Mouse (Mus musculus): ENCODE data around the gene Hat1.

Gene Hat1

DNA sequence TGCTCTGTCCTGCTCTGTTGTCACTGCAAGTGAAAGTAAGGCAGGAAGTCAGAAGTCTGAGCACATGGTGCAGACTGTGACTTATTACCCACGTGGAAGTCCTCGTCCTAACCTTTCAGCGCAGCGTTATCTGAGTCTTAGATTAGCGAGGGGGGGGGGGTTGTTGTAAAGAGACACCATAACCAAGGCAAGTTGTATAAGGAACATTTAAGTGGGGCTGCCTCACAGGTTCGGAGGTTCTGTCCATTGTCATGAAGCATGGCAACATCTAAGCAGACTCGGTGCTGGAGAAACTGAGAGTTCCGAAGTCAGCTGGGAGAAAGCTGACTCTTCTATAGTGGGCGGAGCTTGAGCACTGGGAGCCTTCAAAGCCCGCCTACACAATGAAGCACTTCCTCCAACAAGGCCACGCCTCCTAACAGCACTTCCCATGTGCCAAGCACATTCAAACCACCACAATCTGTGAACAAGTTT is 12.3 kb upstream of the Hat1 start:
- no peak for DNase-seq (ENCODE audit: low read depth in 1 of 2, low spot score in 2 of 2)

DNA sequence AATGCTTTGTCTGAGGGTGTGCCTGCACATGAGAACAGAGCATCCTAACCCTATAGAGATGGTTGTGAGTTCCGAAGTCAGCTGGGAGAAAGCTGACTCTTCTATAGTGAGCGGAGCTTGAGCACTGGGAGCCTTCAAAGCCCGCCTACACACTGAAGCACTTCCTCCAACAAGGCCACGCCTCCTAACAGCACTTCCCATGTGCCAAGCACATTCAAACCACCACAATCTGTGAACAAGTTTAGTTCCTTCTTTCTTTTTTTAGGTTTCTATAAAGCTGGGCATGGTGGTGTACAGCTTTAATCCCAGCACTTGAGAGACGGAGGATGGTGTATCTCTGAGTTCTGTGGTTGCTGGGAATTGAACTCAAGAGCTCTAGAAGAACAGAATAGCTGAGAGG is 11.3 kb upstream of the Hat1 start:
- DNase-seq (ENCODE audit: low read depth in 1 of 2, low spot score in 2 of 2): no peak

DNA sequence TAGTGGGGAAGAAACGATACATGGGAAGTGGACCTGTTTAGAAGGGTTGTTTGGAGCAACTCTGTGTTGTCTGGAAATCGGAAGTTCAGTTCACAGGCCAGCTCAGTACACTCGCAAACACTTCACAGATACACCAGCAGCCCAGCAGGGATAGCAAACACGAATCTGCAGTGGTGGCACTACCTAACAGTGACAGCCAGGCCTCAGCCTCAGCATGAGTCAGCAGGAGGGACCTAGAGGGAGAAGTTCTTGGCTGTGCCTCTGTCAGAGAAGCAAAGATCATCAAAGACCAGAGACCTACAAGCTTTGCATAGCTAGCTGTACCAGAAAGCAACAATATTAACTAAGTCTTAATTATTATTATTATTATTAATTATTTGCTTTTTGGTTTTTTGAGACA is 6.8 kb upstream of the Hat1 start:
- no peak for DNase-seq (ENCODE audit: low read depth in 1 of 2, low spot score in 2 of 2)

DNA sequence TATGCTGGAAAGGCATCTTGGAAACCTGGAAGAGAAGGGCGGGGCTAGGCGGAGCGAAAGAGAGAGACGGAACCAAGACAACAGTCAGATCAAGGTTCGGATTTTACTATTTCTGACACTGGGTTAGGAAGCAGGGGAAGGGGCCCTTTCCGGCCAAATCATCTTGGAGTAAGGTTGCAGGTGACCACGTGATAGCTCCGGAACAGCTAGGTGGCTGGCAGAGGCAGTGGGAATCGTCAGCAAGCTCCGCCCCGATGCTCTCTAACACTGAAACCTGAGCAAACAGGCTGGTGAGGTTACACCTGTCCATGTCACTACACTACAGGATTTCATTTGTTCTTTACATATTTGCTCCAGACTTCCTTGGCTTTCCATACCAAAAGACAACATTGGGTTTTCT is 4.9 kb upstream of the Hat1 start:
- DNase-seq (ENCODE audit: low read depth in 1 of 2, low spot score in 2 of 2): no peak

DNA sequence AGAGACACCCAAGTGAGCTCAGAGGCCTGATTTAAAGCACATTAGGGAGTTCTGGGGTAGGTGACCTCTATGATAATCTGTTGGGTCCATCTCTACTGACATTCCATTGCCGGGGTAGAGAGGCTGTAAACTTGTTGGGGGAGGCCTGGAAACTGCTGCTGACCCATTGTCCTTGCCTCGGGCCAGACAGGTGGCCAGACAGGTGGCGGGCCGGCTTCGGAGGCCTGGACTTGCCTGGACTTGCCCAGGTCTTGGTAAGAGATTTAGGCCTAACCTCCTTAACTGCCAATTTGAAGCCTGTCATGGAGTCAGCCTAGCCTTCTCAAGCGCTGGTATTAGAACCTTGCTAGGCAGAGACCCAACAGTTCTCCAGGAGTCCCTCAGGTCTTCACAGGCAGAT is 992 bp upstream of the Hat1 start:
- no peak for DNase-seq (ENCODE audit: low read depth in 1 of 2, low spot score in 2 of 2)

DNA sequence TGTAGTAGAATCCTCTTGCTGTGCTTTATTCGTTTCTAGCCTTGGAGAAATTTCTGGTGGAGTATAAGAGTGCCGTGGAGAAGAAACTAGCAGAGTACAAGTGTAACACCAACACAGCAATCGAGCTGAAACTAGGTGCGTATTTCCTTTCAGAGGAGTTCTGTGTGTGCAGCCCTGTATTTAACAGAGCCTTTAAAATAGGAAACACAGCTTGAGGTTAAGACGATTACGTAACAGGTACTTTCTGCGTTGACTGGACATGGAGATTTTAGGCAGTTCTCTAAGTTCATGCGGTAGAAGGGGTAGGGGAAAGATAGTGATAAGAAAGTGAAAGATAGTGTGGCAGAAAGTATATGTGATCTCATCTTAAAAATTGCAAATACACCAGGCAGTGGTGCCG is 1.1 kb downstream of the Hat1 start:
- DNase-seq (ENCODE audit: low read depth in 1 of 2, low spot score in 2 of 2): peak in 1 of 2 experiments; percentile 12

DNA sequence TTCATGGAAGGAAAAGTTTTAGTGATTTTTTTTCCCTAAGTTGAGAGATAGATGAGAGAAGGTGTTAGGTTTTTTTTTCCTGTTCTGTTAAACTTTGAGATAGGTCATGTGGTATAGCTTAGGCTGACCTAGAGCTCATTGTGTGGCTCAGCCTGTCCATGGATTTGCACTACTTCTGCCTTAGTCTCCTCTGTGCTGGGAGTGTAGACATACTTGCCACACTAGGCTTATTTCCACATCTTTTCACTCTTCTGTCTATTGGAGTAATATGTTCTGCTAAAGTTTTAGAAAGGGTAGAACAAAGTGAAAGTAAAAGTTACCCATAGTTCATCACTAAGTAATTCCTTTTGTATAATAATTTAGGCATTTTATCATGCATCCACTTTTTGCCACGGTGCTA is 16.9 kb downstream of the Hat1 start:
- DNase-seq (ENCODE audit: low read depth in 1 of 2, low spot score in 2 of 2): no peak

DNA sequence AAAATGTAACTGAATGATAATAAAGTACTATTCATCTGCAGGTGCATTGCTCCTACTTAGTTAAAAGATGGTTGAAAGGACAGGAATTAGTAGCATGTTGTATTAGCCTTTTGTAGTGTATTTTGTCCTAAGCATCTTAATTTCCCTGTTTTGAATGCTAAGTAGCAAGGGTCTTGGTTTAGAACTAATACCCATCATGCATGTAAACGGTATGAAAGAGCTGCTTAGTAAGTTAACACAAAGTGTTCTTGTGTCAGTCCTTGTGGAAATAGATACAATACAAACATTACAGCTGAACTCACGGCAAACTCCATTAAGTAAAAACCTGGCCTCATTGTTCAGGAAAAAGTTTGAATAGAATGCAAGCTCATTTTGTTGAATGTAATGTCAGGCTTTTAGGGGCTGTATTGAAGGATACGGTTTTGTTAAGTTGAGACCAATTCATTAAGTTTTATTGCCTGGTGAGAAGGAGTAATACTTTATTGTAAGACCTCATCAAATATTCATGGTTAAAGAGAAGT is 30.1 kb downstream of the Hat1 start:
- DNase-seq (ENCODE audit: low read depth in 1 of 2, low spot score in 2 of 2): no peak

DNA sequence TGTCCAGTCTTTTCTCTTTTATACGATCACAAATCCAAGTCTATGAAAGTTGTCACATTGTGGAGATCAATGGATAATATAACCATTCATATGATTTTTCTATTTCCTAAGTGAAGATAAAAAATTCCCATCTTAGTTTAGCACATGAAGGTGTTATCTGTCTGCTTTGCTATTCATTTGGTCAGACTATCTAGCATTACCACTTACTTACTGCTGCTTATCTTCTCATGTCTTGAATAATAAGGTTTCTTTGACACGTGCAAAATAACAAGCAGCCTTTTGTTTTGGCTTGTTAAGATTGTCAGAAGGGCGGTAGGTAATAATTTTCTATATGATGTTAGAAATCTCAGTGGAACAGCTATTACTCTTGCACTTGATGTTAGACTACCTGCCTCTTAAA is 30.6 kb downstream of the Hat1 start:
- no peak for DNase-seq (ENCODE audit: low read depth in 1 of 2, low spot score in 2 of 2)

DNA sequence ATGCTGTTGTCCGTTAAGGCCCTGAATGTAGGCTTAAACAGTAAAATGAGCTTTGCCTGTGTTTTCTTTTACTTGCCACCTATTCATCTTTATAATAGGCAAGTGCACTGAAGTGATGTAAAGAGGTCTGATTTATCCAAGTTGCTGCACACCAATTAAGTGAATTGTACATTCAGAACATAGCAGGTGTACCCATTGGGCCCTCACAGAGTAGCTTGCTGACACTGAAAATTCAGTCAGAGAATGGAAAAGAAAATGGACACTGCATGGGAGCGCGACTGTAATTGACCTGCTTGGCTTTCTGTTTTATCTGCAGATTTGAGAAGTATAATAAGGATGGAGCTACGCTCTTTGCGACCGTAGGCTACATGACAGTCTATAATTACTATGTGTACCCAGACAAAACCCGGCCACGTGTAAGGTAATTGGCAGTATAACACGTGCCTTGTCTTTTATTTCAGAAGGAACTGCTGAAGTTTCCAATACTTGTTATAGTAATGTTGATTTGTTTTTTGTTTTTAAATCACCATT is 32.2 kb downstream of the Hat1 start:
- no peak for DNase-seq (ENCODE audit: low read depth in 1 of 2, low spot score in 2 of 2)

DNA sequence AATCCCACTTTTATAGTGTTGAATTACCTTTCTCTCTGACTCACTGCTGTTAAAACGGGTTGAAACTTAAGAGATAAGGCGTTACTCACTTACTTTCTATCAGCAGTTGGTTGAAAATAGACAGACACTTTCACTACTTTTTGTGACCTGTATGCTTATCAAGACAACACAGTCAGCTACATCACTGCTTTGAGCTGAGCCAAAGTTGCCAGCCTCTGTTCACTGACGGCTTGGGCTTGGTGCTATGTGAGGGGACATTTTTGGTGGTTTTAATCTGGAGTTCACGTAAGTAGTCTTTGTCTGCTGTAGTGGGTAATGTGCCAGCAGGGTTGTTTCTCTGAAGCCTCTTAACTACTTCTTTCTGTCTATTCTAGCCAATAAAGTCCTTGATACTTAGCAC is 35.8 kb downstream of the Hat1 start:
- DNase-seq (ENCODE audit: low read depth in 1 of 2, low spot score in 2 of 2): no peak

DNA sequence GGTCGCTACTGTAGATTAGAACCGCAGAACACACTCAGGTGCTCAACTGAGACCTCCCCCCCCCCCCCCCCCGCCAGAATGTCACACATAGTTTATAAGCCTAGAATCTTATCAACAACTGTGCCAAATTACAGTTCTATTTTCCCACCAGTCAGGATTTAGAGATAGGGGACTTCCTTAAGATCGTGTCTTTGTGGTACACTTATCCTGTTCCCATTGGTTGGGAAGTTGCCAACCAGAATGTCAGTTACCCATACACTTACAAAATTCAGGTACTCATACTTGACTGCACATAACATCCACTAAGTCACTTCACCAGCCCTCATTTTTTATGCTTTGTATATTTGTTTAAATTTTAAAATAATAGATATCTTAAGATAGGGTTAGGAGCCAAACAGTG is 46.7 kb downstream of the Hat1 start:
- no peak for DNase-seq (ENCODE audit: low read depth in 1 of 2, low spot score in 2 of 2)

DNA sequence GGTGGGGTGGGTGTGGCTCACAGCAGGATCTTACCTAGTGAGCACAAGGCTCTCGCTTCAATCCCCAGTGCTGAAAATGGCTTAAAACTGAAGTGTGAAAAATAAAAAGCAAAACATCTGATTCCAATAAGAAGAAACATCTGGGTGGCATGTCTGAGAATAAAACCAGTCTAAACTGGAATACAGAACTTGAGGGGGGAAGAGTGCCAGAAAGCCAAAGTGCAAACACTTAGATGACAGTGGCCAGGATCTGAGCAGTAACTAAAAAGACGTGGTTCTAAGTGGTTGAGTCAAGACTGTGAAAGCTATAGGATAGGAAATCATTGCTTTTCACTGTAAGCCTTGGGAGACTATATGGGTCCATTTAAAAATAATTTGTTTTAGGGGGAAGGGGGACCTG is 54.6 kb downstream of the Hat1 start:
- DNase-seq (ENCODE audit: low read depth in 1 of 2, low spot score in 2 of 2): no peak

DNA sequence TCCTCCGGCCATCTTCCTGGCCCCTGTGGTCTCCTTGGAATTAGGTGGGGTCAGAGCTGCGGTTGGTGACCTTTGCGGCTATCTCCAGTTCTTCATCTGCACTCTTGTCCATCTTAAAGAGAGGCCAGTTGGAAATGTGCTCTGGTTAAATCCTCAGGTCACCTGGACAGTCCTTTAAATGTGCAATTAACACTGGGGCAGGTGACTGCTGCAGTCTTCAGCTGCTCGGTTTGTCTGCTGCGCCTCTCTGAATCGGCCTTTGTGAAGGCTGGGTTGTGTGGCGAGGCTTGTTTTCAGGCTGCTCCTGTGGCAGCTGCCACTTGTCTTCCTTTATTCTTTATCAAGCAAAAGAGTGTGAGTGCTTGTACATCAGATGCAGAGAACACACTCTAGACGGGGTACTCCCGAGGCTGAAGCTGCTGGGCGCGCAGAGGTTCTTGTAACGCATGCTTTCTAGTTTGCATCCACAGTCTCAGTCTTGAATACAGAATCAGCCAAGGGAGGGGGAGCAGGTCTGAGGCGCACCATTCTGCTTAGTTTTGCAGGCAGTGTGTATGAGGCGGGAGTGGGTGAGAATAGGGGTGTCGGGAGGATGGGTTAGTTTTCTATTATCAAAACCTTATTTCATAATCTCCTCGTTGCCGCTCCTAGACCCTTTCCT is 56.9 kb downstream of the Hat1 start:
- no peak for DNase-seq (ENCODE audit: low read depth in 1 of 2, low spot score in 2 of 2)

DNA sequence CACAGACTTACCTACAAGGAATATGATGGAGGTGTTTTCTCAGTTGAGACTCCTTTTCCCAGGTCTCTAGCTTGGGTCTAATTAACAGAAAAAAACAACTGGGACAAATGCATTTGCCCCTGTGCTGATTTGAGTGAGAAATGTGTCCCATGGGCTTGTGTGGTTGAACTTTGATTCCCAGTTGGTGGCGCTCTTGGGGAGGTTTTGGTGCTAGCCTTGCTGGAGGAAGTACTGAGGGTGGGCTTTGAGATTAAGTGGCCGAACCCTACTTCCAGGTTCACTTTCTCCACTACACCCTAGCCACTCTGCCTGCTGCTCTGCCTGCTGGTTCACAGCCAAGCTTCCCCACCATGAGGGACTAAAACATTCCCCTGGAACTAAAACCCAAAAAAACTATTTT is 60.8 kb downstream of the Hat1 start:
- DNase-seq (ENCODE audit: low read depth in 1 of 2, low spot score in 2 of 2): no peak

DNA sequence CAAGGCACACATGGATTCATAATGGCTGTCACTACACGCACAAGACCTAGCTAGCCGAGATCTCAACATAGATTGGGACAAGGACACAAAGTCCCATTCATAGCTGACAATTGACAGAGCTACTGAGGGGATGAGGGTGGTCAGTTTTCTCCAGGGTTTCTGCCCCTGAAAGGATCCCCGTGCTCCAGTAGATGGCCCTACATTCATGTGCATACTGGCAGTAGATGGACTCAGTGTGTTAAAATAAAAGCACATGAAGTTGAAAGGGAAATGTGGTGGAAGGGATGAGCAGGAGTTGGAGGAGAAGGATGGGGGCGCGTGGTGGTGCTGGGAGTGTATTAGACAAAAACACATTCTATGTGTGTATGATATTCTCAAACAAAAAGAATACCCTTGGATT is 63.0 kb downstream of the Hat1 start:
- no peak for DNase-seq (ENCODE audit: low read depth in 1 of 2, low spot score in 2 of 2)

DNA sequence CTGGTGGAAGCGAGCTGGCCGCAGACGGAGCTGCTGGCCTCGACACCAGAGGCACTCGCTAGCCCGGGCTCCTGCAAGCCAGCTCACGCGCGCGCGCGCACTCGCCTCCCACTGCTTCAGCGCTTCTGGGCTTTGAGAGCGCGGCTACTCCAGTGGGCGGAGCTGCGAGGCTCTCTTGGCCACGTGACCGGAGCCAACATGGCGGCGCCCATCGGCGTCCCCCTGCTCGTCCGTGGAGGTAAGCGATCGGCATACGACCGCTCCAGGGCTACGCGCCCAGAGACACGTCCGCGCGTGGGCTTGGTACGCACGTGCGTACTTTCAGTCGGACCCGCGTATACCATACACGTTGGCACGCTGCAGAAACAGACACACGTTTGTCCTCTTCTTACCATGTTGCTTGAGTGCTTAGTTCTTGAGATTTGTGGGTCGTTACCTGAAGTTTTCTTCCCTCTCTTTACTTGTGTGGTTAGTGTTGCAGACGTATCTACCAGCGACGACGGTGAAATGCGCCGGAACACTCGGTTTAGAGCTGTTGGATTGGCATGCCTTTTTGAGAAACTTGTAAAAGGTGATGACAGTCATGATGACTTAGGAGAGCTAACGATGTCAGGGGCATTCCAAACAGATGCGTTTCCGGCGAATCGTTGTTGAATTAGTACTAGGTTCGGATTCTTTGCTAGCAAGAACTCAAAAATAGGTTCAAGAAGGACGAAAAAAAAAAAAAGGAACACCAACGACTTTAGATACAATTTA is 64.6 kb downstream of the Hat1 start, which contains the start of gene Metap1d:
Gene Metap1d (plus strand): TSS at position 116 of the 756 bp plus-strand sequence.
- peak; percentile 73 to 81 for DNase-seq (ENCODE audit: low read depth in 1 of 2, low spot score in 2 of 2)

DNA sequence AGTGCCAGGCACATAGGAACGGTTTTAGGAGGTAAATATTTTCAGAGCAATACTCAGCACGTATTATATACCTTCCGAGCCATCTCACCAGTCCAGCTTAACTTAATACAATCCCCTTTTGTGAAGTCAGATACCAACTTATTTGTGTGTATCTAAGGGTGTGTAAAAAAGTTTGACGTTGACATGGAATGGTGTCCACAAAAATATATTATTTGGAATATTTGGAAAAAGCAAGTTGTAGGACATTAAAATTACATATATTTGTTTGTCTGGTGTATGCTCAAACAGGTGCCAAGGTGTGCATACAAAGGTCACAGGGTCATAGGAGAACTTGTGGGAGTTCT is 65.1 kb downstream of the Hat1 start:
- DNase-seq (ENCODE audit: low read depth in 1 of 2, low spot score in 2 of 2): no peak

DNA sequence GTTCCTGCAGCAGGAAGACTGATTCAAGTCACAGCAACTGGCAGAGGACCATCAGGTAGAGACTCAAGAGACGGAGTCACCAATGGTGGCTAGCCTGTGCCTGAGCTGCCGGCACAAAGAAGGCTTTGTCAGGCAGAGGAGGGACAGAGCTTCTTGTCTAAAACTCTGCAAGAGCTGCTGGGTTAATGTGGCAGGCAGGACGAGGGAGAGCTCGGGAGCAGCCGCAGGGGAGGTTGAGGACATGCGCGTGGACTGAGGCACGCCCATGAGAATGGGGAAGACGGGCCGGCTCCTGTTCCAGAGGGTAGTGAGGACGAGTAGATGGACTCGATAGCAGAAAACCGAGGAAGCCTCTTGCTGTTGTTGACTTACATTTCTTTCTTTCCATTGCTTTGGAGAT is 69.9 kb downstream of the Hat1 start:
- peak in 1 of 2 experiments; percentile 13 for DNase-seq (ENCODE audit: low read depth in 1 of 2, low spot score in 2 of 2)

DNA sequence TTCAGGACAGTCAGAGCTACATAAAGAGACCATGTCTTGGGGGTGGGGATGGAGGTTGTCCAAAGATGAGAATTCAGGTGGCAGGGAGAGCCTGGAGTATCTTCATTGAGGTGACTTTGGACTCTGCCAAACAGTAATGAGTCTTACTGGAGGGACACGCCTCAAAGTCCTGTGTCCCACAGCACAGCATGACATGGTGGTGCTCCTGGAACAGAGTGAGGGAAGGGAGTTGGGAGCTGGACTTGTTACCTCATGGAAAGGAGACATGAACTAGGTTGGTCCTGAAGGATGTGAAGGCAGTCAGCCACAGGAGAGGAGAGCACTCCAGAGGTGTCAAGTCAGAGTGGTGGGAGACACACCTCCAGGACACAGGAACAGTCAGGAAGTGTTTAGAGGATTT is 70.9 kb downstream of the Hat1 start:
- DNase-seq (ENCODE audit: low read depth in 1 of 2, low spot score in 2 of 2): no peak

DNA sequence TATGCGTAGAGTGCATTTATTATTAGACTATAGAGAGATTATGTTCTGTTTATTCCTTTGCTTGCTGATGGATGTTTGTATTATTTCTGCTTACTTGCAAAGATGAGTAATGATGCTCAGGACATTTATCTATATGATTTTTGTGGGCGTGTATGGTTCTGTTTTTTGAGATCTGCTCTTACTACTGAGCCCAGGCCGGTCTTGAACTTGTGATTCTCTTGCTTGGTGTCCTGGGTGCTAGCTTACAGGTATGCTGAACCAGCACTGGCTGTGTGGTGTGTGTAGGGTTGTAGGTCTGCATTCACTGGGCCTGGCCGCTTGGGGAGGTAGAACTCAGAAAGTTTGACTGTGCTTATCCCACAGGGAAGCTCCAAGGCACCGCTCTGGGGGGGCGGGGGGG is 72.4 kb downstream of the Hat1 start:
- no peak for DNase-seq (ENCODE audit: low read depth in 1 of 2, low spot score in 2 of 2)

DNA sequence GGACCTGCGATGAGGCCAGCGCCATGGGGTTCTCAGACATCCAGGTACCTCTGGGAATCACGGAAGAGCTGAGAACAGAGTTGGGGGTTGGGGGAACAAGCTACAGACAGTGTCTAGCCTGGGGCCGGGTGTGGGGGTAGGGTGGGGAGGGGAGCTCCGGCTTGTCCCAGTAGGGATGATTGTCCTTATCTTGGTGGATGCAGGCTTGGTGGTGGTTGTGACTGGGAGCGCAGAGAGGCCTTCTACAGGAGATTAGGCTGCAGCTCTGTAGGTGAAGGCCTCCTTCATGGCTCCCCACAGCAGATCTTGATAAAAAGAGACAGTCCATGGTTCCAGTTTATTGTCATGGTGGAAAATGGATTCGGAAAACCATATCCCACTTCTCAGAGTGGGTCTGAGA is 72.8 kb downstream of the Hat1 start:
- DNase-seq (ENCODE audit: low read depth in 1 of 2, low spot score in 2 of 2): no peak

Data from monocyte, adult 2 months (primary cell).